Mouse (Mus musculus) layer of hippocampus, adult 18-20 months (tissue): ENCODE results near the gene Vstm2a. TPM values are rescaled to one million over a fixed set of nuclear protein-coding genes. Genes with fewer than 3 reads are reported as not detected.

Experiments
- DNase-seq, 2 experiments: peaks; one replicate each; pipeline ENCODE4 v3.0.0; 2022; ENCODE audit warnings: low spot score in 2 of 2
- total RNA-seq, 2 experiments: library from RNA; stranded (reverse); gene quantifications; 2 replicates each; pipeline ENCODE4 v1.2.3; 2021

Vstm2a gene
- total RNA-seq, 2 experiments from 2014 or later, result 155 to 156 TPM

DNA sequence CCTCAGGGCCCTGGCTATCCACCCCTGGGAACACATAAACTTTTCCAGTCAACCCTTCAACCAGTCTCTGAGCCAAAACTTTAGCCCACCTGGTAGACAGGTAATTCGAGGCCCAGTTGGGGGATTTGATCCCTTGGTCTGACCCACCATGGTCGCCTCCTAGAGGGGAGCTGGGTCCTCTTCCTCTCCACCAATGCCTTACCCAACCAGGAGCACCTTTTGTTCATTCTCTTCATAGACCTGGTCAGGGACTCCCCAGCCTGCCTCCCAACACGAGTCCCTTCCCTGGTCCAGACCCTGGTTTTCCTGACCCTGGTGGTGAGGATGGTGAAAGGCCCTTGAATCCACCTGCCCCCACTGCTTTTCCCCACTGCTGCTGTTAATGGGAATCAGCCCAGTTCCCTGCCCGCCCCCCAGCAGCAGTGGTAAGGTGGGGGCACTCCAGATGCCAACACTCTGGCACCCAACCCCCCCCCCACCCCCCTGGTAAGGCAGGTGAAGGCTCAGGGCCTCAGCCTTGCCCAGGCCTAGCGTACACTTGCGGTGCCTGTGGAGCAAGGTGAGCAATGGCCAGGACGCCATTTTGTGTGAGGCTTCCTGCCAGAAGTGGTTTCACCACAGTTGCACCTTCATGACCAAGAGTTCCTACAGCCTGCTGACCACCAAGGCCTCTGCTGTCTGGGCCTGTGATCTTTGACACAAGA is 182.2 kb downstream of the Vstm2a start:
- no peak for DNase-seq
